Mouse (Mus musculus): ENCODE measurements around the gene Tubb2a.

The Tubb2a gene

DNA sequence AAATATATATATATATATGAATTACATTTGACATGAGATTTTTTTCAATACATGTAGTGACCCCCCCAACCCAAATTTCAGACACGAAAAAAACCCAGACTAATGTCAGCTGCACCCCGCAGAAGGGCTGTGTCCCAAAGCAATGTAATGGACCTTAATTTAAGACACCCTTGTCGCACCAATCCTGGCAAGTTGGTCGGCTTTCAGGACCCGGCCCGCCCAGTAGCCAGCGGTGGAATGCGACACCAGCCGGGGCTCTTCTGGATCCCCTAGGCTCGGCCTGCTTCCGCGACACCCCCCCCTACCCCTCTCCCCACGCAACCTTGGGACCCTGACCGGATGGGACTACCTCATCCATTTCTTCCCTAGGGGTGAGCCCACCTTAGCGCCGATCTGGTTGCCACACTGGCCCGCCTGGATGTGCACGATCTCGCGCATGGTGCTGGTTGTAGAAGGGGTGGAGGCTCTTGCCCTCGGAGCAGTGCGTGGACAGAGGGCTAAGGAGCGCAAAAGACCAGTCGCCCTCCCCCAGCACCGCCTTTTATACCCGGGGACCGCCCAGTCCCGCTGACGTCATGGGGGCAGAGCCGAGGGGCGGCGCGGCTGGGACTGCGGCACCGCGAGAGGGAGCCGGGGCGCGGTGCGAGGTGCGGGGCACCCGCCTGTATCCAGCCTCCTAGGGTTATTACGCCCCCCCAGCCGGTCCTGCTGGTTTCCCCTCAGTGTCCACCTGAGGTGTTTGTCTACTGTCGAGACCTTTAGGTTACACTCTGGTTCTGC, at the start of gene Tubb2a:
Gene Tubb2a, minus strand, starts transcription at position 516 of the 780 bp plus-strand sequence.
- peak; percentile 92 for DNase-seq (ENCODE audit: low read depth)

DNA sequence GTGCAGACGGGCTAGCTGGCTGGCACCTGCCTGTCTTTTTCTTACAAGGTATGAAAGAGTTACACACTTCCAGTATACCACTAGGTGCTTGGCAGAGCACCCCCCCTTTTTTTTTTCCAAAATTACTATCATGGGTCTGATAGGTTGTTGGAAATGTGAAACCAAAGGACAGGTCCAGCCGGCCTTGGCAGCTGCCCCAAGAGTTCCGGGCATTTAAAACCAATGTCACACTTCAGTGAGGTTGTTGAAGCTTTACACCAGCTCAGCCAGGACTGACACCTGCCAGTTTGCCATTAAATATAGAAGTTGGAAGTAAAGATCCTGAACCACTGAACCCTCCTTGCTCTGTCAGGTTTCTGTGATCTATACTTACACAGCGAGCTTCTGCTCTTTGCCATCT, 47.9 kb upstream of the Tubb2a start:
- no peak for DNase-seq (ENCODE audit: low read depth)

DNA sequence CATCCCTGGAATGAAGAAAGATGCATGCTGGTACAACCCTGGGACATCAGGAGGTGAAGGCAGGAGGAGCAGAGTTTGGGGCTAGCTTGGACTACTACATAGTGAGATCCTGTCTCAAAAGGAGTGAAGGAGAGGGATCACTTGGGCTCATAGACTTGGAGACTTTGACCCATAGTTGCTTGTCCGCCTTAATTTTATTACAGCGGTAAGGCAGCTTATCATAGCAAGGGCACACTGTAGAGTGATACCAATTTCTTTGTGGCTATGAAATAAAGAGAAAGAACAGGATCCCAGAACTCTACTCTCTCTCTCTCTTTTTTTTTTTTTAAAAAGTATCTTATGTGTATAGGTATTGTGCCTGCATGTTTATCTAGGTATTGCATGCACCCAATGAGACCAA, 42.7 kb upstream of the Tubb2a start:
- no peak for DNase-seq (ENCODE audit: low read depth)

DNA sequence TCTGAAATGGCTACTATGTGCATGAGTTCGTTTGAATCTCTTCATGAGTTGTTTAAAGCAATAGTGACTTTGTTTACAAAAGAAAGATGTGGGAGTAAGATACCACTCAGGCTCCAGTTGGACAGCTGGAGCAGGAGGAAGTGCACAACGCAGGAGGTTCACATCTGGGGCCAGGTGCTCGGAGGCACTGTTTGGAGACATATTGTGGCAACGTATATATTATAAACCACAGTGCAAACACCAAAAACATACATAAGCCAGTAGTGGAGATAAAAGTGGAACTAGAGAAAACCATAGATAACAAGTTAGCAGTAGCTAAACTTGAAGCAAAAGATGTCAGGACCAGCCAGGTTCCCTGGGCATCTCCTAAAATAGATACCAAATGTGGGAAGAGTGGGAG, 41.6 kb upstream of the Tubb2a start:
- no peak for DNase-seq (ENCODE audit: low read depth)

DNA sequence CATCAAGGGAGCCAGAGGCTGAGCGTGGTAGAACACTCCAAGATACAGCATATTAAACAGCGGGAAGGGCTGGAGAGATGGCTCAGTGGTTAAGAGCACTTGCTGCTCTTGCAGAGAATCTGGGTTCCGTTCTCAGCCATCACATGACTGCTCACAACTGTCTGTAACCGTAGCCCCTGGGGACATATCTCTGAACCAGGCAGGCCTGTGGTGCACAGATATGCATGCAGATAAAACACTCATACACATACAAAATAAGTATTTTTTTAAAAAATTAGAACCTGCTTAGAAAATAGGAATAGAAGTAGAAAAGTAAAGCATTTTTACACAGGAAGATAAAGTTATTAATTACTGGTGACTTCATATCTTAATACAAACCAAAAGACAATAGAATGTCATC, 41.0 kb upstream of the Tubb2a start:
- DNase-seq (ENCODE audit: low read depth), result no peak

DNA sequence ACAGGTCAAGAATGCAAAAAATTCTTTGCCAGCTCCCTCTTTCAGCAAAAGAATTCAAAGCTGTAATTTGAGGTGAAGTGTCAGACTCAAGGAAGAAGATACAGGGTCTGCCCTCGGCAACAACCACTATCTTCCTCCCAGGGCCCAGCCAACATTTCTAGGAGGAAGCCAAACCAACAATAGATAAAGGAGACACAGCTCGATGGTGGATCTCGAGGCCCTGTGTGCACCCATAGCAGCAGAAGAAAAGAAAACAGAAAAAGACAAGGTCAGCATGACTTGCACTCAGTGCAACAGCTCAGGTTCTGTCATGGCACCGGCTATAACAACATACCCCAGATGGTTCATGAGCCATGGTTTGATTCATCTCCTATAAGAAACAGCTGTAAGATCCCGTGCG, 38.7 kb upstream of the Tubb2a start:
- no peak for DNase-seq (ENCODE audit: low read depth)

DNA sequence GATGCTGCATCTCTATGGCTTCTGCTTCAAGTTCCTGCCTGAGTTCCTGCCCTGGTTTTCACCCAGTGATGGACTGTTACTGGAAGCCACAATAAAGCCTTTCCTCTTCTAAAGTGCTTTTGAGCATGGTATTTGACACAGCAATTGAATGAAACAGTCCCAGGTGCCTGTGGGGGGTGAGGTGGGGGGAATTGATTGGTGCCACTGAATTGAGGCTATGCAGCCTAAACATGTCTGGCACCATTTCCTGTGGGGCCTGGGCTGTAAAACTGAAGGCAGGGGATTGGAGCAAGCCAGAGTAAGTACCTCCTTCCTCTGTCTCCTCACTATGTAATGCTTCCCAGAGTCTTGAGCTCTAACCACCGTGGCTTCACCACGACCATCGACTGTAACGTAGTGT, 36.8 kb upstream of the Tubb2a start:
- DNase-seq (ENCODE audit: low read depth), result peak; percentile 34

DNA sequence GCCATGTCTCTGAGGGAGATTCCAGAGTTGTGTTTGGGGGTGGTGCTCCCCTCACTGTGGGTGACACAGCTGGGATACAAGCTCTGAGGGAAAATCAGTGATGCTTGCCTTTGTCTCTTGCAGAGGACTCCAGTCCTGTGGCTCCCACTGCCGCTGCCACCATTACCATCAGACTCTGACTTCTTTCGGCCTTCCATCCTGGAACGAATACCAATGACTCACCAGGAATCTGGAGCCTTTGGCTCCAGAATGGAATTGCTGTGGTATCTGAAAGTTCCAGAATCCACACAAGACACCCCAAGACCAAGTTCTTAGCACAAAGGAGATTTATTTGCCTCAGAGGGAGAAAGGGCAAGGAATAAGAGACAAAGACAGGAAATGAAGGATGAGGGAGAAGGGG, 35.3 kb upstream of the Tubb2a start:
- DNase-seq (ENCODE audit: low read depth), result no peak

DNA sequence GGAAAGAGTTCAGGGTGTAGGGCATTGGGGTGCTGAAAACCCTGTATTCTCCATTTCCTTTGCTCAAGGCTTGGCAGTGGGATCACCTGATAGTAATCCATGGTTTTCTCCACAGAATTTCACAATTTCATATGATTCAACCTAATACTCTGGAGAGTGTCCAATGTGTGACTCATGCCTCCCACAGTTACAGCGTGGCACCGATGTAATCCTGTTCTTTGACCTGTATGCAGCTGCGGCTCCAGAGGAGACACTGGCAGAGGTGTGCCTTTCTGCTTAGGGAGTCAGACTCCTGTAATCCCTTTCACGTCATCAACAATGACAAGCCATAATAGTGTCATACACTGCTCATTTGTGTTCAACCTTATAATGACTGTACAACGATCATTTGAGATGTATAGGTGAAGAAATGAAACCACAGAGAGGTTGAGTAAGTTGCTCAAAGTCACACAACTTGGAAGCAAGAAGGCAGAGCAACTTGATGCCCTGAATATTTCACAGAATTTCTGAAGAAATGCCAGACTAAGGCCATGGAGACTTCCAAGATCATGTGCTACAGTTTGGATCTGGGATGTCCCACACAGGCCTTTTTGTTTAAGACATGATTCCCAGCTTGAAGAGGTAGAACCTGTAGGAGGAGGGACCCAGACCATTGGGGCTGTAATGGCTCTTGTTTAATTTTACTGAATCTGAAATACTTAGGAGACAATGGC, 34.7 kb upstream of the Tubb2a start:
- DNase-seq (ENCODE audit: low read depth), result no peak

DNA sequence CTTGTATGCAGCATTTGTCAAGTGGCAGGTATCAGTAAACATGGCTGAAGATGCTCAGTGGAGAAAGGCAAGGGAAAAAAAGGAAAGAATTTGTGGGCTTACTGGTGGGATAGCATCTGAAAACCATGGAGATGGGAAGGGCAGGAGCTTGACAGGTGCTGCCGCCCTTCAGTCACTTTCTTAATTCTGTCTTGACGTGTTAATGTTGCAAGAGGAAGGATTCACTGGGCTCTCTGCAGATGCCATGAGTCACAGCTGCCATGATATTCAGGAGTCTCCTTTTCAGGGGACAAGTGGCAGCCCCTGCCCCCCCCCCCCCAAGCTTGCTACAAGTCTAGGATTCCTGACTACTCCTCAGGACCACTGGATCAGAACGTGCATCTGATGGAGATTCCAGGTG, 34.1 kb upstream of the Tubb2a start:
- no peak for DNase-seq (ENCODE audit: low read depth)

DNA sequence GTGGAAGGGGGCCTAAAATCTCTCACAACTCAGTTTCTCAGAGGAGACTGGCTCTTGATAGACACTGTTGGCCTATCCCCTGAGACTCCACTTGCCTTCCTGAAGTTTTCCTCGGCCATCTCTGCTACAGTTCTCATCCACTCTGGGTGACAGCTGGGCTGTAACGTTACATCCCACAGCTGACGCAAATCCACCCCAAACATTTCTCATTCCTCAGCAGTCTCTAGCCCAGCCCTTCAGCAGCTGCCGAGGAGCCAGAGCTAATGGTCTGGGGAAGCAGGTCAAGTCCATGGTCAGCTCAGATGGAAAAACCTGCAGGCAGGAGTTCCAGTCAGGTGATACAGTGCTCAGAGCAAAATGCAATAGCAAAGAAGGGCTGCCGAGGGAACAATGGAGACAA, 33.2 kb upstream of the Tubb2a start:
- DNase-seq (ENCODE audit: low read depth), result no peak

DNA sequence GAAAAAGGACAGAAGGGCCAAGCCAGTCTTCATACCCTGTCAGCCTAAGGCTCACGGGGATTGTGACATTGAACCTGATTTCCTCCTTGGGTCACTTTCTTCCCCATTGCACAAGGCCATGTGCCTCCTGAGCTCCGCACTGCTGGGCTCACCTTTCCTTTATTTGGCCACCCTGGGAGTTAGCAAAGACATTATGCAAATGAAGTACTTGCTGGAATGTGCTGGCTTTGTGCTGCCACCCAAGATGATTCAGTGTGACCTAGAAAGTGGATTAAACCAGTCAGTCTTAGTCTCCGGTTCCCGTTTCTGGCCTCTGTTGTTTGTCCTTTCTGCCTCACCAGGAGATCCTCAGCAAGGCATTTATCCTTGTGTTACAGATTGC, 31.9 kb upstream of the Tubb2a start:
- no peak for DNase-seq (ENCODE audit: low read depth)

DNA sequence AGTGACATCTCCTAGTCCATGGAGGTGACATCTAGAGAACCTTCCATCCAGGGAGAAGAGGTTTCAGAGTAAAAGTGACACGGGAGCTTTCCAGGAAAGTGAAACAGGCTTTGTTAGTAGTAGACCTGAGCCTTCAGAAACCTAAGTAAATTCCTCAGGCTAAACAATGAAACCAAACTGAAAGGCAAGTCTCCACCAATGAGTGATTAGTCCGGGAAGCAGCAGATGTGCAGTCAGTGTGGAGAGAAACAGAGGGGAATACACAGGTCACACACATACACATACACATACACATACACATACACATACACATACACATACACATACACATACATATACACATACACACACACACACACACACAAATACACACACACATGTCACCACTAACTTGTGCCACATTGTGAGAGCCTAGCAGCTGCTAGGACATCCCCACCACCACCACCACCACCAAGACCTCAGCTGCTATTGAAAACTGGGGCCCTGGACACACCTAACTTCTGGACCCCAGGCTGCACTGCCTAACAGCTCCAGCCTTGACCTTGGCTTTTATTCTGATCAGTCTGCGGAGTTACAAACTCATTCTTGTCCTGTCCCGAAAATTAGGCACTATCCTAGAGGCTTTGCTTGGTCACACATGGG, 31.3 kb upstream of the Tubb2a start:
- DNase-seq (ENCODE audit: low read depth), result no peak

DNA sequence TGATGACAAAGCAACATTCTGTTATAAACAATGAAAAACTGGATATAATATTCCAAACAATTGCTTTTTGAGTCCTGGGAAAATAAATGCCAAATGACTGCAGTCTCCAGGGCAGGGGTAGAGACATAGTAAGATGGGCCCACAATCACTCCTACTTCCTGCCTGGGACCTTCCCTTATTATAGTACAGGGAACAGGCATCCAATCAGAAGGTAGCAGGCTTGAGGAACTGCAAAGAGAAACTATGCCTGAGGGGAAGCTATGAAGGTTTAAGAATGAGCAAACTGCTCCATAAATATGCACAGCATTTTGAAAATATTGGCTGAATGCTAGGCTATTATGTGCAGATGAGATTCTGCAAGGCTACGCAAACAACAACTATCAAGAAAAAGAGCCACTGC, 29.2 kb upstream of the Tubb2a start:
- no peak for DNase-seq (ENCODE audit: low read depth)

DNA sequence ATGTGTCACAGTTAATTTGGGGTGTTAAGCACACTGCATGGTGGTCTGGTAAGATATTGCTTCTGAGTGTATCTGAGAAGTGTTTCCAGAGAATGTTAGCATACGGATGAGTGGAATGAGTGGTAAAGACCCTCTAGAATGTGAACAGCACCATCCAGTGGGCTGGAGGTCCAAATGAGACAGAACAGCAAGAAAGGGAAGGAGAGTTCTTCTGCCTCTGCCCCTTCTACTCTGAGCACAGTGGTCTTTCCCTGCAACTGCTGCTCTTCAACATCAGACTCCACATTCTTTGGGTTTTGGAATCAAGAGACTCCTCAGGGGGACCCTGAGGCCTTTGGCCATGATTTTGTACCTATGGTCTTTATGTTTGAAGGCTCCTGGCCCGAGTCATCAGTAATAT, 28.4 kb upstream of the Tubb2a start:
- no peak for DNase-seq (ENCODE audit: low read depth)

DNA sequence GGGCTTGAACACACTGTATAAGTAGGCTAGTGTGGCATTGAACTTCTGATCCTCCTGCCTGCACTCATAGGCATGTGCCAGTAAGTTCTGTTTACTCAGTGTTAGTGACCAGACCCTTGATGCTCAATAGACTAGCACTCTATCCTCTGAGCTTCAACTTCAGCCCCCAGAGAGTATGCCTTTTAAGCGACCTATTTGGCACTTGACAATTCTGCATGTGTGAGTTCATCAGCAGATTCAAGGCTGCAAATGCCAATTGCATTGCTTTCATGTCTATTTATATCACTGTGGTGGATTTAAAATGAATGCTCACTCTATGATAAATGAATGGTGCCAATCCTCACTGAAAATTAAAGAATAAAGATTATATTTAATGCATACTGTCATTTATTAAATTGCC, 27.6 kb upstream of the Tubb2a start:
- no peak for DNase-seq (ENCODE audit: low read depth)

DNA sequence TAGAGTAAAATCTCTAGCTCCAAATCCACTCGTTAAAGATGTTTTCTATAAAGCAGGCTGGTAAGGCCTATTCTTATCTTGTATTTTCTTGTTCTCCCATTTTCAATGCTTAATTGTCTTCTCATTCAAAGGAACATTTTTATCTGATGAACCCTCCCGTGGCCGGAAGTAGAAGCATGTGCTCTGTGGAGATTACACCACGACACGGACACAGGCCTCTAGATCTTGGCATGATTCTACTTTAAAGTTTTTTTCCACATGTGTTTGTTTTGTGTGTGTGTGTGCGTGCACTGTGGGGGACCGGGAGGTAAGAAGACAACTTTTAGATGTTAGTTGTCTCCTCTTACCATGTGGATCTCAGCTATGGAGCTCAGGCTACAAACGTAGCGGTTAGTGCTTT, 24.1 kb upstream of the Tubb2a start:
- no peak for DNase-seq (ENCODE audit: low read depth)

DNA sequence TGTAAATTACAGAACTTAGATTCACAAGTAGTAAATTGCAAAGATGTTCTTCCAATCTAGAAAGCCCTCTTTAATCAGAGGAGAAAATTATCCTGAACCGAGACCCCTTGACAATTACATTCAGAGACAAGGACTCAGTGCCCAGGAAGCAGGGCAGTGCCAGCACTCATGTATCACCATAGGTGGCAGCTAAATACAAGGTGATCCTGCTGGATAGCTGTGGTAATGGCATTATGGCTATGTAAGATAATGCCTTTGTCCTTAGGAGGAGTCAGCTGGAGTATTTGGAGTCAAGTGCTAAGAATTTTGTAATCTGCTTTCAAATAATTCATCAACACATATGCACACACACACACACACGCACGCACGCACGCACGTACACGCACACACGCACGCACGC, 23.4 kb upstream of the Tubb2a start:
- DNase-seq (ENCODE audit: low read depth), result no peak

DNA sequence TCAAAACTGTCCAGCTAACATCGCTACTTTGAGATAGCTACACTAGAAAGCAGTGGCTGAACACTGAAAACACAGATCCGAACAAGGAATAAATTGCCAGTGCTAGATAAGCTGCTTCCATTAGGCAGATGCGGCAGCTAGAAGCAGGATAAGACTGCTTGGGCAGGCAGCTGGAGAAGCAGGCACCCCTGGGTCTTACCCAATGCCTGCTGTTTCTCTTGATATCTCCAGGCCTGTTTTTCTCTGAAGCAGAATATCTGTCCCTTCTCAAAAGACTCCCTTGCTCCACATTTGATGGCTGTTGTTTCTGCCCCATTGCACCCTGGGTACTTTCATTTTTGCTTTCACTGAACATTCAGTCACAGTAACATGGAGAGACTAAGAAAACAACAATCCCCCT, 22.9 kb upstream of the Tubb2a start:
- DNase-seq (ENCODE audit: low read depth), result no peak

DNA sequence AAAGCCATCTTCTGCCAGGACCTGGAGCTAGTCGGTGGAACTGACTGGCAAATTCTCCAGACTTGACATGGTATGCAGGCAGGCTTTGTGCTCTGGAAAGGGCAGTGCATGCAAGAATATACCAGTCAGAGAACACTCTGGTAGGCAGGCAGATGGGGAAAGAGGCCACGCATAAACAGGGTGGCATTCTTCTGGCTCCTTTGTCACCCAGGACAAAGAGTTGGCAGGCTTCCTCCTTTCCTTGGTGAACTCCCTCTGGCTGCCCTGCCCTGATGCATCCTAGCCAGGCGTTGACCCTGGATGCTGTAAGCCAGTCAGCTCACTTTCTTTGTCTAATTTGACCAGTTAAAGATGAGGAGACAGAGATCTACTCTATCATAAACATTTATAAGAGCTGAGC, 19.3 kb upstream of the Tubb2a start:
- DNase-seq (ENCODE audit: low read depth), result no peak

DNA sequence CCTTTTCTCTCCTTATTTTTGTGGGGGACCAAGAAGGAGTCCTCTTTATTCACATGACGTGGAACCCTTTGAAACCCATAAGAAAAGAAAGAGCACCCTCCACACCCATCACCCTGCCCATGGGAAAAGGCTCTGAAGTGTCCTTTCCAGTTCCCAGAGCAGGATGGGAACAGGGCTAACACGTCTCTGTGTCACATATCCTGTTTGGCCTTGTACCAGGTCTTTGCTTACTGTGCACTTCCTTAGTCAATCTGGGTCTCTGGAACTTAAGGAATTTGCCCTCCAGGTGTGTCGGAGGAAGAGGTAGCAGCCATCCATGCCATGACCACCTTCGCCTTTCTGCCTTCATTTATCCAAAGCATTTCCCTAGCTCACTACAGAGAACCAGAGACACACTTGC, 18.6 kb upstream of the Tubb2a start:
- DNase-seq (ENCODE audit: low read depth), result no peak

DNA sequence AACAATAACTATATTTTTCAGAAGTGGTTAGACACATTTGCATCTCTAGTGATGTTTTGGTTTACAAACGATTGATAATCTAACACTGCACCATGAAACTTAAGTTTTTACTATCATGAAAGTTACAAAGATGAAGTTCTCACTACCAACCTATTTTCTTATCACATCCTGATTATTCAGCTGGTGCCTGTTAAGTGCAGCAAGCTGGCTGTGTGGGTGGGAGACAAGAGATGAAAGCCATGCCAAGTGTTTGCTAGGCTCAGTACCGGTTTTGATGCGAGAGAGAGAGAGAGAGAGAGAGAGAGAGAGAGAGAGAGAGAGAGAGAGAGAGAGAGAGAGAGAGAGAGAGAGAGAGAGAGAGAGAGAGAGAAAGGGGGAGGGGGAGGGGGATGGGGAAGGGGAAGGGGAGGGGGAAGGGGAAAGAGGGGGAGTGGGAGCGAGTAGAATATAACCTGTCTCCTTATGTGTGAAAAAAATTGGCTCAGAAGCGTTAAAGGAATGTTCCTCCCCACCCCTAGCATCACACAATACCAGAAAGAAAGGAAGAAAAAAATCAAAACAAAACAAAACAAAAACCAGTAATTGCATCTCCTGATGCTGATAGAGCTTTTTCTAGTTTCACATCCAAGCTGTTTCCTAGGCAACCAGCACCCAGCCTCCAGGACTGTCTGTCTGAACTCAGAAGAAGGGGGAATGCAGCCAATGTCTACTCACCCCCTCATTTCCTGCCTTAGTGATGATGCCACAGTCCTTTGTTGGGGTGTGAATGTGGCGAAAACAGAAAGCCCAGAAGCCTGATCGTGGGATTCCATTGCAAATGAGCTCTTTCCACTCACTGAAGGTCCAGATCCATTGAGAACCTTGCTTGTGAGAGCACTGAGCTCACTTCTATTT, 18.0 kb upstream of the Tubb2a start:
- peak; percentile 79 for DNase-seq (ENCODE audit: low read depth)

All from naive thymus-derived CD4-positive, alpha-beta T cell, adult 2 months (primary cell).